Mouse (Mus musculus) heart, embryonic 12.5 days (tissue): ENCODE data around the gene Rrm2. TPM values are rescaled to one million over a fixed set of nuclear protein-coding genes. Genes with fewer than 3 reads are reported as not detected.

Experiments used
- ATAC-seq: fragments of 200-750 bp; cut with Nextera tagmentation; 2 replicates; pipeline ENCODE4 v1.8.0; 2017; ENCODE audit warnings: moderate TSS enrichment, moderate library complexity; ENCODE audit not compliant: insufficient number of reproducible peaks, low FRiP score
- H3K27ac ChIP-seq: fragments of 300-500 bp; sonication (generic); 2 replicates; pipeline ENCODE4 v1.5.1; 2016; ENCODE audit warnings: mild to moderate bottlenecking, moderate library complexity; ENCODE audit not compliant: poor library complexity, severe bottlenecking
- H3K27me3 ChIP-seq: fragments of 300-500 bp; sonication (generic); replicated peaks from 2 replicates; pipeline ENCODE4 v1.6.1; 2016; ENCODE audit warnings: mild to moderate bottlenecking, moderate library complexity
- H3K36me3 ChIP-seq: fragments of 300-500 bp; sonication (generic); 2 replicates; pipeline ENCODE4 v1.6.1; 2016; ENCODE audit warnings: mild to moderate bottlenecking, moderate library complexity
- H3K4me1 ChIP-seq: fragments of 300-500 bp; sonication (generic); replicated peaks from 2 replicates; pipeline ENCODE4 v1.6.1; 2016; ENCODE audit warnings: mild to moderate bottlenecking
- H3K4me2 ChIP-seq: fragments of 300-500 bp; sonication (generic); 2 replicates; pipeline ENCODE4 v1.6.1; 2016; ENCODE audit warnings: mild to moderate bottlenecking, moderate library complexity
- H3K4me3 ChIP-seq: fragments of 300-500 bp; sonication (generic); 2 replicates; pipeline ENCODE4 v1.5.1; 2016; ENCODE audit warnings: mild to moderate bottlenecking
- H3K9ac ChIP-seq: fragments of 300-500 bp; sonication (generic); 2 replicates; pipeline ENCODE4 v1.6.1; 2016; ENCODE audit warnings: mild to moderate bottlenecking, moderate library complexity
- H3K9me3 ChIP-seq: fragments of 300-500 bp; sonication (generic); replicated peaks from 2 replicates; pipeline ENCODE4 v1.6.1; 2016; ENCODE audit warnings: mild to moderate bottlenecking, moderate library complexity
- WGBS: fragments of 180-500 bp; shearing (Covaris S2); methylation state at CpG from one replicate; pipeline ENCODE4 v1.1.7; 2016; 5-methylcytosine and 5-hydroxymethylcytosine counted together
- polyA plus RNA-seq: library from polyadenylated mRNA; unstranded; fragments of >200 nt; fragmentation: Nextera tagmentation; extraction: Ambion mirVana; gene quantifications from 2 replicates; pipeline ENCODE4 v1.2.1, GENCODE M21; 2016

Gene Rrm2
- polyA plus RNA-seq, result 280 and 281 TPM in 2 replicates

DNA sequence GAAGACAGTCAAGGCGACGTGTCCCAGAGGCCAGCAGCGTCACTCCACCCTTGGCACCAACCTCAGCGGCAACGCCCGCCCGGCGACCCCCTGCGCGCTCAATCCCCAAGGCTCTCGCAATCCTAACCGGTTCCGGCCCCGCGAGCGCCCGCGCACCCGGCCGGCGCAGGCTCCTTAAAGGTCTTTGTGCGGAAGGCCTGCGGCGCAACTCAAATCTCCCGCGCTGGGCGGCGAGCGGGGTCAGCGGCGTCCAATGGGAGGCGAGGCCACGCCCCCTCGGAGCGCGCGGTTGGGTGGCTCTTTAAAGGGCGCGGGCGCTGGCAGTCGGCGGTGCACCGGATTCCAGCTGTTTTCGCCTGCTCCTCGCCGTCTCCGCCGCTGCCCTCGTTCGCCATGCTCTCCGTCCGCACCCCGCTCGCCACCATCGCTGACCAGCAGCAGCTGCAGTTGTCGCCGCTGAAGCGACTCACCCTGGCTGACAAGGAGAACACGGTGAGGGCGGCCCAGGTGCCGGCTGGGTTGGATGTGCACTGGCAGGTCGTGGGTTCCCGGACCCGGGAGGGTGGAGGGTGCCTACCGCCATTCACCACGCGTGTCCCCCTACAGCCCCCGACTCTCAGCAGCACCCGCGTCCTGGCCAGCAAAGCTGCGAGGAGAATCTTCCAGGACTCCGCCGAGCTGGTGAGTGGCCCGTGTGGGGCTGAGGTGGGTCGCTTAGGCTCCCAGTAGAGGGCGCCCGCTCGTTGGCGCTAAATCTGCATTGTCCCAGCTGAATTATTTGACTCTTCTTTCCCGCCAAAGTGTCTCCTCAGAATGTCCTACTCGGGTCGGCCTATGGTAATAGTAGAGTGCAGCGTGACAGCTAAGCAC is at the start of gene Rrm2:
Rrm2 (plus strand) TSS at position 288 of the 870 bp plus-strand sequence.
- Histone ChIP-seq H3K9me3 (no peaks in the 10 kb centered on the region), H3K36me3 (peaks cover 29% of the 10 kb centered on the region), H3K4me3 (peak within 1 kb of the TSS; percentile 81), H3K4me1 (peaks cover 43% of the 10 kb centered on the region), H3K9ac (peak within 1 kb of the TSS; percentile 79), H3K27ac (peak within 1 kb of the TSS; percentile 69), H3K4me2 (peak within 1 kb of the TSS; percentile 84), H3K27me3 (no peaks in the 10 kb centered on the region)
- WGBS, result under 1% methylated on average over 83 of the region's 83 CpGs
- ATAC-seq, result peak; percentile 90

GRCm38 (mm10) chr12:24658998-24659397 is 49.0 kb upstream of the Rrm2 start:
- no peaks in the 10 kb centered on the region for H3K9me3 ChIP-seq
- no peaks in the 10 kb centered on the region for H3K27me3 ChIP-seq
- no peak overlapping the region for H3K9ac ChIP-seq
- no peak overlapping the region for H3K27ac ChIP-seq
- H3K36me3 ChIP-seq, result peaks cover 83% of the 10 kb centered on the region
- no peak for ATAC-seq
- H3K4me3 ChIP-seq, result no peak overlapping the region
- peaks cover 29% of the 10 kb centered on the region for H3K4me1 ChIP-seq
- 76% methylated on average over 4 of the region's 4 CpGs for WGBS
- no peak overlapping the region for H3K4me2 ChIP-seq

DNA sequence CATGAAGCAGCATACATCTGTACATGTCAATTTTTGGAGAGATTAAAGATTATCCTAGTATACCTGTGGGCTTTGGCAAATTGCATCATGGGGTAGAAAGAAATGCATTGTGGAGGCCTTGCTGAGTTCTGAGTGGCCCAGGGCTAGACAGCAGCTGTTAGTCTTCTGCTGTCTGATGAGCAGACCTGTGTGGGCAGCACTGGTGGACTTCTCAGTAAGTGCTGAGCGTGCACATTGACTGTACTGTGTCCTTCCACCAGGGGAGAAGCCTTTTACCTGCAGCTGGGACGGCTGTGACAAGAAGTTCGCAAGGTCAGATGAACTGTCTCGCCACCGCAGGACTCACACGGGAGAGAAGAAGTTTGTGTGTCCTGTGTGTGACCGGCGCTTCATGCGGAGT is 48.1 kb upstream of the Rrm2 start:
- no peak overlapping the region for H3K4me3 ChIP-seq
- H3K4me2 ChIP-seq, result no peak overlapping the region
- WGBS, result 91% methylated on average over 9 of the region's 9 CpGs
- no peak overlapping the region for H3K27ac ChIP-seq
- no peak overlapping the region for H3K9ac ChIP-seq
- H3K27me3 ChIP-seq, result no peaks in the 10 kb centered on the region
- ATAC-seq, result no peak
- H3K4me1 ChIP-seq, result peaks cover 26% of the 10 kb centered on the region
- no peaks in the 10 kb centered on the region for H3K9me3 ChIP-seq
- H3K36me3 ChIP-seq, result peaks cover 73% of the 10 kb centered on the region

DNA sequence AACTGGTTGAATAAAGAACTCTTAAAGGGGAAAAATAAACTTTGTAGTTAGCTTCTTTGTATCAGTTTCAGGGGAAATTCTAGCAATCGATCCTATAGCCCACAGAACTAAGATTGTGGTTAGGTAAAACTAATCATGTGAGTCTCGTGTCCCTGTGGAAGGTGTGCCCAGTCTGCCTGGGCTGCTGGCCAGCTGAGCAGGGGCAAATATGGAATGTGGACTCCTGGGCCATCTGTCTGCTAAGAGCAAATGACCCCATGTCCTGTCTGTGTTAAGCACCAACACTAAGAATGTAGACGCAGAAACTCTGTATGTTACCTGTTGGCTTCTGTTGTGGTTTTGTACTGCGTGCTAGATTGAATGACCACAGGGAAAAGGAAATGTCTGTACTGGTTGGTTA is 46.9 kb upstream of the Rrm2 start:
- Histone ChIP-seq H3K27ac (no peak overlapping the region), H3K27me3 (no peaks in the 10 kb centered on the region), H3K4me3 (no peak overlapping the region), H3K9ac (no peak overlapping the region), H3K9me3 (no peaks in the 10 kb centered on the region), H3K4me1 (peaks cover 25% of the 10 kb centered on the region), H3K4me2 (no peak overlapping the region), H3K36me3 (peaks cover 62% of the 10 kb centered on the region)
- WGBS, result 83% methylated on average over 4 of the region's 4 CpGs
- ATAC-seq, result no peak

GRCm38 (mm10) chr12:24662131-24662530 is 45.9 kb upstream of the Rrm2 start:
- Histone ChIP-seq H3K36me3 (peaks cover 53% of the 10 kb centered on the region), H3K9ac (no peak overlapping the region), H3K4me3 (no peak overlapping the region), H3K27ac (no peak overlapping the region), H3K4me2 (no peak overlapping the region), H3K27me3 (no peaks in the 10 kb centered on the region), H3K9me3 (no peaks in the 10 kb centered on the region), H3K4me1 (peaks cover 18% of the 10 kb centered on the region)
- ATAC-seq, result no peak
- 79% methylated on average over 5 of the region's 5 CpGs for WGBS

- 14% methylated on average over 9 of the region's 9 CpGs for WGBS
- H3K27ac ChIP-seq, result no peak overlapping the region
Measured at GRCm38 (mm10) chr12:24680096-24680491, 27.9 kb upstream of the Rrm2 start.

DNA sequence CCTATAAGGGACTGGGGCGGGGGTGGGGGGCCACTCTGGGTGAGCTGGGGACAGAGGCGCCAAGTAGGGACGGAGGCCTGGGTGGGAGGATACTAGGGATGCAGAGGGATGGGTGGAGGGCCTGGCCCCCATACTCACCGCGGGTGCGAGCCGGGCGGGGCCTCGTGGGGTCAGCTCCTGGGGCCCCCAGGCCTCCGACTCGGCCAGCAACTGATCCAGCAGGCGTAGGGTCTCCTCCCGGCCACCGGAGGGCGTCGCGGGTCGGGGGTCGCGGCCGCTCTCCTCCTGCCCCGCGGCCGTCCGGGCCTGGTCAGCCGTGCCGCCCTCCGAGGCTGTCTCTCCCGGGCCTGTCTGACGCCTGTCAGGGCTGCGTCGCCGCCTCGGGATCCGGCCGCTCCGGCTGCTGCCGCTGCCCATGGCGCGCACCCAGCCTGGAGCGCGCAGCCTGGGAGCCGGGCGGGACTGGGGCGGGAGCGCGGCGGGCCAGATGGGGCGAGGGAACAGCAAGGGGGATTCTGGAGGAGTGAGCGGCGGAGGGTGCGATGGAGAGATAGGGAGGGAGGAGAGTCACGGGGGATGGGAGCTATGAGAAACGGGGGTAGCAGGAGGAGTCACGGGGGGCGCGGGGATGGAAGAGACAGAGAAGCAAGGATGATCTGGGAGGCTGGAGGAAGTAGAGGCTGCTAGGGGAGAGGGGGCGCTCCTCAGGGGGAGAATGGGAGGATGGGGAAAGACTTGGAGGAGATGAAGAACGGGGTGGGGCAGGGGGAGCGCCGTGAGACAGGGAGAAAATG is 27.4 kb upstream of the Rrm2 start:
- ATAC-seq, result peak; percentile 42
- 2% methylated on average over 58 of the region's 61 CpGs for WGBS
- Histone ChIP-seq H3K36me3 (no peaks in the 10 kb centered on the region), H3K4me2 (peak overlapping the region; percentile 83), H3K4me3 (peak overlapping the region; percentile 53), H3K27me3 (peaks cover 44% of the 10 kb centered on the region), H3K9me3 (no peaks in the 10 kb centered on the region), H3K4me1 (peaks cover 25% of the 10 kb centered on the region), H3K9ac (peak overlapping the region; percentile 76), H3K27ac (no peak overlapping the region)

More at GRCm38 (mm10) chr12:24680096-24680491, 27.9 kb upstream of the Rrm2 start:
- ATAC-seq, result no peak
- H3K27me3 ChIP-seq, result peaks cover 44% of the 10 kb centered on the region
- H3K4me3 ChIP-seq, result peak overlapping the region; percentile 53
- H3K9me3 ChIP-seq, result no peaks in the 10 kb centered on the region
- peak overlapping the region; percentile 76 for H3K9ac ChIP-seq
- H3K4me2 ChIP-seq, result peak overlapping the region; percentile 83
- peaks cover 25% of the 10 kb centered on the region for H3K4me1 ChIP-seq
- no peaks in the 10 kb centered on the region for H3K36me3 ChIP-seq

DNA sequence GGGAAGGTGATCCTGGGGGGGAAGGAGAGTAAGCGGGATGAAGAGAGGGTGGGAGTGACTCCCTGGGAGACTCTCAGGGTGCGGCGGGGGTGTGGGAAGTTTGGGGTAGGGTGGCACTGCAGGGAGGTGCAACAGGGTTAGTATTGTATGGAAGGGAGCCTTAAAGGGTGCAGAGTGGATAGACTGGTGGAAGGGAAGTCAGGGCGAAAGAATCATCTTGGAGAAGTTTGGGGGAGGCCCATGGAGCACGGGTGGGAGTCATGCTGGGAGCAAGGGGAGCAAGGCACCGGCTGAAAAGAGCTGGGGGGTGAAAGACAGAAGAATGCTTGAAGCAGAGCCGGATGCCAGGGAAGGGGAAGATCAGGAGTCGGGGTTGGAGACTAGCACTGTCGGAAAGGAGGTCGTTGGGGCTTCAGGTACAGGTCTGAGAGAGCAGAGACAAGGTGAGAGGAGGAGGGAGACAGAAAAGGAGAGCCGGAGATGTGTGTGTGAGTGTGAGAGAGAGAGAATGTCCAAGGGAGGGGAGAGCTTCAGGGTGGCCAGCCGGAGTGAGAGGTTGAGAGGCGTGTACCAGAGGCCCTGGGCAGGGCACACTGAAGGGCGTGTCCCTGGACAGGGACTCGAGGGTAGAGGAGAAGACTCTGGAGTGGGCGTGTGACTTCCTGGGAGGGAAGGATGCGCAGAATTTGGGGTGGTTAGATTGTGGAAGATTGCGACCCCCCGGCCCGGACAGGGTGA is 26.6 kb upstream of the Rrm2 start, which contains the start of gene Cys1:
Cys1 (minus strand) TSS at position 528 of the 738 bp plus-strand sequence.
- peaks cover 51% of the 10 kb centered on the region for H3K27me3 ChIP-seq

DNA sequence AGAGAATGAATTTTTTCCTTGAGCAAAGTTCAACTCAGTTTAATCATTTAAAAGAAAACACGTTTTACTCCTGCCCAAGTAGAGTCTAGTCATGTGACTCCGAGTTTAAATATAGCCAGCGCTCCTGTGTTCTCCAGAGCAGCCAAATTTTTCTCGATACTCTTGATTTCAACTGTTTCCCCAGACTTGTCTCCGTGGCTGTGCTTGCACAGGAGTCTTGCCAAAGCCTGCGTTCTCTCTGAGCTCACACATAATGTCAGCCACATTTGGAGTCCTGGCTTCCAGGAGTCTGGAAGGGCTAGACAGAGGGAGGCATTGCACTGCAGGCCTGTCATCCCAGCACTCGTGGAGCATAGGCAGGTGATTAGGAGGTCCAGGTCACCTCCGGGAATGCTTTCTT is 25.5 kb upstream of the Rrm2 start:
- WGBS, result 40% methylated on average over 8 of the region's 8 CpGs
- H3K36me3 ChIP-seq, result no peaks in the 10 kb centered on the region
- peaks cover 25% of the 10 kb centered on the region for H3K4me1 ChIP-seq
- no peaks in the 10 kb centered on the region for H3K9me3 ChIP-seq
- peak overlapping the region; percentile 17; the same call in 1 of the 2 replicates for H3K4me2 ChIP-seq
- H3K27ac ChIP-seq, result 0 out of 2 replicates have a peak overlapping the region, but pooled peaks have one; percentile 4
- H3K27me3 ChIP-seq, result peaks cover 59% of the 10 kb centered on the region
- ATAC-seq, result no peak
- H3K4me3 ChIP-seq, result no peak overlapping the region
- no peak overlapping the region for H3K9ac ChIP-seq

More for the DNA sequence above, 26.6 kb upstream of the Rrm2 start, which contains the start of gene Cys1:
- Histone ChIP-seq H3K4me2 (peak within 1 kb of the TSS; percentile 83), H3K4me1 (peaks cover 25% of the 10 kb centered on the region), H3K27ac (no peak within 1 kb of the TSS), H3K36me3 (no peaks in the 10 kb centered on the region), H3K9ac (peak within 1 kb of the TSS; percentile 76), H3K4me3 (peak within 1 kb of the TSS; percentile 53), H3K9me3 (no peaks in the 10 kb centered on the region)
- WGBS, result 2% methylated on average over 20 of the region's 20 CpGs
- no peak for ATAC-seq

GRCm38 (mm10) chr12:24683461-24683860 is 24.6 kb upstream of the Rrm2 start:
- 68% methylated on average over 7 of the region's 7 CpGs for WGBS
- Histone ChIP-seq H3K4me3 (no peak overlapping the region), H3K4me2 (no peak overlapping the region), H3K36me3 (no peaks in the 10 kb centered on the region), H3K9ac (no peak overlapping the region), H3K9me3 (no peaks in the 10 kb centered on the region), H3K27me3 (peaks cover 58% of the 10 kb centered on the region), H3K27ac (no peak overlapping the region), H3K4me1 (peaks cover 25% of the 10 kb centered on the region)
- no peak for ATAC-seq
